Mouse (Mus musculus): ENCODE measurements around the gene Hist1h3e.
"Not testable (repeated sequence)": the region's sequence is repeated elsewhere in the genome, so short reads cannot be mapped to it uniquely, and the experiment has no call there.

Gene Hist1h3e

DNA sequence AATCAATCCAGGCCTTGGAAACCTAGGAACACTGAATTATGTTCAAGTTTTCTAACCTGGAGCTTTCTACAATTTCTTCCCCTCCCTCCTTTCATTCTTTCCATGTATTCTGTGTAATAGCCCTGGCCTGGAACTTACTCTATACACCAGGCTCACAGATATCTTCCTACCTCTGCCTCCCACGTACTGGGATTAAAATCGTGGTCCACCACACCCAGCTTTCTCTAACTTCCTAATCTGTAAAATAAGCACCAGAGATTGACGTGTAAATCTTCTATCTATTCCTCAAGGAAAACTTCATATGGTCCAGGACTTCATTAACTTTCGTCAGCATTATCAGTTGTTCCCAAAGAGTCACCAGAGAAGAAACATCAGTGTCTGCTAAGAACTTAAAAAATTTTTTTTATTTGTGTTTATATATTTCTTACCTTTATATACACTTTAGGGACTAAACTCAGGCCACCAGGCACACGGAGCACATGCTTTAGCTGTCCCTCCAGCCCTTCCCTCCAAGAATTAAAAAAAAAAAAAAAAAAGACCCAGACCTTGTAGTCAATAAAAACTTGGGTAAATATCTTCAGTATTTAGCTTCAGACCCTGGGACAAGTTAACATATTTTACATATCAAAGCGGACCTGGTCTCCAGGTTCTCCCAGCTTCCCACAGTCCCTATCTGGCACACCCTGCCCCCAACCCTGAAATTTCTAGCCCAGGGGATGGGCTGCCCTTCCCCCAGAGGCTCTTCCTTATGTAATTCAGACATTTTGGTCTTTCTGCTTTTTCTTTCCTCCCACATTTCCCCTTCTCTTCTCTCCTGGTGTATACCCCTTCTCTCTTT, 20.3 kb upstream of the Hist1h3e start:
- DNase-seq = peak; percentile 46

DNA sequence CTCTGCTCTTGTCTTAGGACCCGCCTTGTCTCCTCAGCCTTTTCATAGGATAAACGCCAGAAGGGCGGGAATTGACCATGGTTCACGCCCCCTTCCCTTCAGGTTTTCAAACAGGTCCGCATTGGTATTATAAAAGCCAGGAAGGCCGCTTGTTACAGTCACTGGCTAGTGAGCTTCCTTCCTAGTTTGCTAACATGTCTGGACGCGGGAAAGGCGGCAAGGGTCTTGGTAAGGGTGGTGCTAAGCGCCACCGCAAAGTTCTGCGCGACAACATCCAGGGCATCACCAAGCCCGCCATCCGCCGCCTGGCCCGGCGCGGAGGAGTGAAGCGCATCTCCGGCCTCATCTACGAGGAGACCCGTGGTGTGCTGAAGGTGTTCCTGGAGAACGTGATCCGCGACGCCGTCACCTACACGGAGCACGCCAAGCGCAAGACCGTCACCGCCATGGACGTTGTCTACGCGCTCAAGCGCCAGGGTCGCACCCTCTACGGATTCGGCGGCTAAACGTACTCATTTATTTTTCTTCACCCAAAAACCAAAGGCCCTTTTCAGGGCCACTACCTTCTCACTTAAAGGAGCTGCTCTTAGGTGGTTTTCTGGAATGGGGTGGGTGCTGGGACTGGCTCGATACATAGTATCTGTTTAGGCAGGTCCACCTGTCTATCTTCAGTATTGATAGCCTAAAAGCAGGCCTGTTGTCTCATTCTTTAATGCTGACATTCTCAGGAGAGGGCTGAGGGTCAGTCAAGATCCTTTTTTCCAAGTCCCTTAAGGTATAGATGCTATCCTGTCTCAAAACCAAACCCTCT, 19.4 kb upstream of the Hist1h3e start, which contains the start of gene Hist1h4d:
Hist1h4d (plus strand) TSS at position 191 of the 811 bp plus-strand sequence.
- peak; percentile 96 for DNase-seq

DNA sequence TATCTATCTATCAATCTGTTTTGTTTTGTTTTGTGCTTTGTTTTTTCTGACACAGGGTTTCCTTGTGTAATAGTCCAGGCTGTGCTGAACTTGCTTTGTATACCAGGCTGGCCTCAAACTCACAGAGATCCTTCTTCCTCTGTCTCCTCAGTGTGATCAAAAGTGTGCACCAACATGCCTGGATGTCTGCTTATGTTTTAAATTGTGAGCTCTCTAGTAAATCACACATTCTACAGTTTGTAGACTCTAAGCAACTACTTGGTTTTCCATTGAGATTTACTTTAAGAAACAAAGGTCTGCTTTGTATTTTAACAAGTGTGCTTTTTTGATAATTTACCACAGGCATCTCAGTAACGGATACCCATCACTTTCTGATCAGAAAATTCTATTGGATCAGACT, 15.7 kb upstream of the Hist1h3e start:
- DNase-seq = no peak

DNA sequence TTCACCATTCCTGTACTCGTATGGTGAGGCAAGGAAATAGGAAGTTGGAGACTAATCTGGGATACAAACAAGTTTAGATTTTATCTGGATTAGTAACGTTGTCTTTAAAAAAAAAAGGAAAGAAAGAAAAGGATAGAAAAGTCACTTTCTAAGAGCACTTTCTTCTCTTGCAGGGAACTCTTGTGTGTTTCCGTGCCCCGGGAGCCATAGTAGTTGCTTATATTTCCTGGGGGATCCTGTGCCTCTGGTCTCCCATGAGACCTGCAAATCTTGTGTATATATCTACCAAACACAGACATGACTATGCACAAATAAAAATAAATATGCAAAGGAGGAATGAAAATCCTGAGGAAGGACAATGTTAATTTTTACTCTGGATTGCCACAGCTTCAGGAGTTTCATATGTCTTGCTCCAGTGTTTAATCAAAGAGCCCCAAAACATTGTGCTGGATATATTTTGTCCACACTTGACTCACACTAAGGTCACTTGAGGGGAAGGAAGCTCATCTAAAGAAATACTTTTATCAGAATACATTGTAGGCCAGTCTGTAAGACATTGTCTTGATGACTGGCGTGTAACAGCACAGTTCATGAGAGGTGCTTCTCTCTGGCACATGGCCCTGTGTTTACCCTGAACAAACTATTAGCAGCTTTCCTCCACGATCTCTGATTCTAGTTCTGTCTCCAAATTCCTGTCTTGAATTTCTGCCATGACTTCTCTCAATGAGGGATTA, 14.9 kb upstream of the Hist1h3e start:
- peak; percentile 42 for DNase-seq

DNA sequence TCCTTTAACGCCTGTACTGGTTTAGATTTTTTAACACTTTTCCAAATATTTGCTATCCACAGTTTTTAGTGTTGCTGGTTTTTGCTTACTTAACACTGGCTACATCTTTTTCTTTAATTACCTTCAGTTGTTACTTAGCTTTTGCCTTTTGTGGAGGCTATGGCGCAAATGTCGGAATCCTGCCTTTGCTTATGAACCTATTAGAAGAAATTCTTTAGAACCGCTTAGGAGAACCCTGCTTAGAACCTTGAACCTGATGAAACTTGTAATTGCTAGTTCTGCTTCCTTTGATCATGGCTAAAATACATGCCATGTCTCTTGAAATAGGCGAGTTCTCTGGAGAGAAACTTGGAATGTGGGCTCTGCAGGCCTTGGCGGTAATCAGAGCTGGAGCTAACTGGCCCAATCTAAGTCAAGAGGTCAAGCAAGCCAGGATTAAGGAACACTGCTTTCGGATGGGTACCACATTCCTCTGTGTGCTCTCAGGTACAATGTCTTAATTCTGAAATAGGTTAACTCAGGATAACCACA, 14.2 kb upstream of the Hist1h3e start:
- DNase-seq = peak; percentile 58

- peak; percentile 39 for DNase-seq
These were observed 13.7 kb upstream of the Hist1h3e start for GRCm38 (mm10) chr13:23575864-23576313.

- peak; percentile 89 for DNase-seq
These were observed 13.2 kb upstream of the Hist1h3e start, which contains the start of gene Hist1h3d for GRCm38 (mm10) chr13:23575271-23575851. Hist1h3d (plus strand) TSS chr13:23575763.

- DNase-seq = not testable (repeated sequence)
These were observed 12.5 kb upstream of the Hist1h3e start for GRCm38 (mm10) chr13:23574546-23575170.

GRCm38 (mm10) chr13:23573898-23574524, 11.8 kb upstream of the Hist1h3e start, which contains the start of the genes Hist1h2bf and Hist1h2ad:
Hist1h2bf (minus strand) TSS chr13:23574196.
Hist1h2ad (plus strand) TSS chr13:23574381.
- peak; percentile 98 for DNase-seq

- peak; percentile 47 for DNase-seq
These were observed 11.1 kb upstream of the Hist1h3e start for GRCm38 (mm10) chr13:23573034-23573897.

DNA sequence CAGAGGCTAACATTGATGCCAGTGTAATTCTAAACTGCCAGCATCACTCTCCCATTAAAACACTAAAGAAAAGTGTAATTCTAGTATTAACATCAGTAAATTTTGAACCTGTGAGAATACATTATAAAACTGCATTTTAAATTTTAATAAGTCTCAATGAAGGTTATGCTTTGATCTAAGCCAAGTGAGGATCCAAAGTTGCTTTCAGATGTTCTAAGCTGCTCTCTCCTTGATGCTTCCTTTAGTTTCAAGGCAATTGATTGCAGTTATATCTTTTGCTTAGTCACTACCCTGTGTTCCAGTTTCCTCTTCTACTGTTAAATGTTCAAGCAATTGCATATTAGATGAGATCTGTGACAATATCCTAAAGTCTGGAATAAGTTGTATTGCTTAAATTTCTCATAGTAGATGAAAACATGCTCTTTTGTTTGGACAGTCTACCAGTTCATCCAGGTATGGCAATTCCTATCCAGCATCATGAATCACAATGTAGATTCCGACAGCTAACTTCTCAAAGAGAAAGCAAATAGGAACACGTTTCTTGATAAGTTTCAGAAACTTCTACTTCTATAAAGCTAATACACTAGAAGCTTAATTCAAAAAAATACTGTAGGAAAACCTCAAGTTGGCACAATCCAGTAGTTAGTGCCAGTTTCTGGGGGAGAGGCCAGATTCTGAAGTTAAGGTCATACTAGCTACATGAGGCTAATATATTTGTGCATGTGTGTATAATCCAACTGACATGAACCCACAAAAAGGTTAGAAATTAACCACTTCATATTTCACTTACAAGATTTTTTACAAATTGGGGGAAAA, 10.3 kb upstream of the Hist1h3e start:
- DNase-seq = peak; percentile 47

DNA sequence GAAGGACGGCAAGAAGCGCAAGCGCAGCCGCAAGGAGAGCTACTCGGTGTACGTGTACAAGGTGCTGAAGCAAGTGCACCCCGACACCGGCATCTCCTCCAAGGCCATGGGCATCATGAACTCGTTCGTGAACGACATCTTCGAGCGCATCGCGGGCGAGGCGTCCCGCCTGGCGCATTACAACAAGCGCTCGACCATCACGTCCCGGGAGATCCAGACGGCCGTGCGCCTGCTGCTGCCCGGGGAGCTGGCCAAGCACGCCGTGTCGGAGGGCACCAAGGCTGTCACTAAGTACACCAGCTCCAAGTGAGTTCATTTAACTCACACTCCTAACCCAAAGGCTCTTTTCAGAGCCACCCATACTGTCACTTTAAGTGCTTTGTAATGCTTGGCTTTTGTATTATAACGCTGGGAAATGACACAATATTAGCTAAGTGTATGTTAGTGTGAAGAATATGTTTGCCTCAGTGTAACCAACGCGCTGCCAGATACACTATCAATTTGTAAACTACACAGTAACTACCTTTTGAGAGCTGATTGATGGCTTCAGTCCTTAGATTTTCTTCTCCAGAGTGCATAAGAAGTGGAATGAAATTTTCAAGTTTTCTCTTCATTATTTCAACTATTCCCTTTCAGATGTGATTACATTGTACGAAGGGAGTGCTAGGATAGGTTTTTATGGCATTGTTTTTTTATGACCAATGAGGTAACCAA, 9.5 kb upstream of the Hist1h3e start:
- DNase-seq = peak; percentile 56

DNA sequence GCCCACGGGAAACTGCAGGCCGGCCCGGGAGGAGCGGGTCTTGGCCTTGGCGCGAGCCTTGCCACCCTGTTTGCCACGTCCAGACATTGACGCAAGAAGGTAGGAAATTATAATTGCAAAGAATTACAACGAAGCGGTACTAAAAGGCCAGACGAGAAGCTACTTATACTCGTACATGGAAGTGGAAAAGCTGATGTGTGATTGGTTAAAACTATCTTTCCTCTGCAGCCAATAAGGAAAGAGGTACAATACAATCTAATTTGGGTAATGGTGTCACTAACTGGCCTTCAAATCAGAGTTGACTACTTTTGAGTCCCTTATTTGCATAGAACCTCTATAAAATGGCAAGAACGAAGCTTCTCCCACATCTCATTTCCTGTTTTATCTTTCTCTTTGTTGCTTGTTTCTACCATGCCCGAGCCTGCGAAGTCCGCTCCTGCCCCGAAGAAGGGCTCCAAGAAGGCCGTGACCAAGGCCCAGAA, 8.9 kb upstream of the Hist1h3e start, which contains the start of the genes Hist1h2ae and Hist1h2bg:
Hist1h2ae (minus strand) TSS at position 199 of the 482 bp plus-strand sequence.
Hist1h2bg (plus strand) TSS at position 375 of the 482 bp plus-strand sequence.
- peak; percentile 89 for DNase-seq

GRCm38 (mm10) chr13:23570261-23571021, 8.3 kb upstream of the Hist1h3e start:
- peak; percentile 60 for DNase-seq

GRCm38 (mm10) chr13:23564482-23564881, 2.3 kb upstream of the Hist1h3e start:
- no peak for DNase-seq

DNA sequence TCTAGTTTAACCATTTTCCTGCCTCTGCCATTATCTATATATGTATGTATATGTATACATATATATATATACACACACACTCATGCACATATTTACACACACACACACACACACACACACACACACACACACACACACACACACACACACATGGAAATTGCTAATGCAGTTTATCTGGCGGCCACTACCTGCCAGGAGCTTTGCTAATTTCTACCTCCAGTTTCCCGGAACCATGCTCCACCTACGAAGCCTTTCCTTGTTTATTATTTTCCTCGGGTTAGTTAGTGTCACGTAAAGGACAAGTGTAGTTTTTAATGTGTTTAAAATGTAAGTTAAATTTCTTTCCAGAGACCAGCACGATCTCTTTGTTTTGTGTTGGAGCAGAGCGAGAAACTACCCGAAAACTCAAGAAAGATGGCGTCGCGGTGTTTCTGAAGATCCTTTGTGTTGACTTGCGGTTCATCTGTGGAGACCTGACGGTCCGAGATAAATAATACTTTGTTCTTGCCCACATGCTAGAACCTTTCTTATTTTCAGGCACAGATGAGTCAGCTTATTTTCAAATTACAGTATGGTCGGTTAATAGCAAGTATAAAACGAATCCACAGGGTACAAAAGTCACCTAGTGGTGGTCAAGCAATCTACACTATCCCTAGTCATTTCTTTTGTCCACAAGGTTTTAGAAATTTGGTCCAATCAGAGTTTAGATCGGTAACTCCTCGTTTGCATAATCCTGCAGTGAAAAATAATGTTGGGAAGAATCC, 712 bp upstream of the Hist1h3e start:
- DNase-seq = peak; percentile 80

Data from embryo, embryonic 11 days (tissue).